Mouse (Mus musculus) ES-E14 (cell line): ENCODE results near the gene Kcnj14.

Source experiments
- CHD2 ChIP-seq: IDR thresholded peaks from 2 replicates; pipeline ENCODE4 v1.6.1; 2014; ENCODE audit warnings: mild to moderate bottlenecking, low read depth, low read length, inconsistent platforms
- MAFK ChIP-seq: IDR thresholded peaks from 2 replicates; pipeline ENCODE4 v1.6.1; 2014; ENCODE audit warnings: mild to moderate bottlenecking, low read depth, low read length, inconsistent platforms; ENCODE audit not compliant: insufficient read depth
- ZC3H11A ChIP-seq: IDR thresholded peaks from 2 replicates; pipeline ENCODE4 v1.6.1; 2012; ENCODE audit warnings: low read depth, mild to moderate bottlenecking, inconsistent platforms, low read length, borderline replicate concordance

GRCm38 (mm10) chr7:45793969-45794585 is 30.5 kb downstream of the Kcnj14 start:
- TF ChIP-seq CHD2 (no peak), MAFK (no peak), ZC3H11A (no peak)
